Mouse (Mus musculus) brain, embryonic 14.5 days (tissue): Measurements from ENCODE around the gene Vipr2.

ENCODE experiments used
- CTCF ChIP-seq: fragments of 200-500 bp; IDR thresholded peaks from 2 replicates; pipeline ENCODE4 v1.5.1; 2012; ENCODE audit warnings: inconsistent platforms, mild to moderate bottlenecking, moderate library complexity, borderline replicate concordance; ENCODE audit not compliant: insufficient read depth, insufficient read length; ENCODE audit errors: extremely low read depth
- POLR2A ChIP-seq: fragments of 200-500 bp; IDR thresholded peaks from 2 replicates; pipeline ENCODE4 v1.6.1; 2012; ENCODE audit warnings: mild to moderate bottlenecking, inconsistent platforms, borderline replicate concordance; ENCODE audit not compliant: poor library complexity, insufficient read depth, insufficient read length, severe bottlenecking; ENCODE audit errors: extremely low read depth

- TF ChIP-seq CTCF (no peak), POLR2A (no peak)
Measured at GRCm38 (mm10) chr12:116194641-116195040, 117.1 kb downstream of the Vipr2 start.
